ENCODE assay signal across 22 mouse cellular contexts in the genomic region with DNA sequence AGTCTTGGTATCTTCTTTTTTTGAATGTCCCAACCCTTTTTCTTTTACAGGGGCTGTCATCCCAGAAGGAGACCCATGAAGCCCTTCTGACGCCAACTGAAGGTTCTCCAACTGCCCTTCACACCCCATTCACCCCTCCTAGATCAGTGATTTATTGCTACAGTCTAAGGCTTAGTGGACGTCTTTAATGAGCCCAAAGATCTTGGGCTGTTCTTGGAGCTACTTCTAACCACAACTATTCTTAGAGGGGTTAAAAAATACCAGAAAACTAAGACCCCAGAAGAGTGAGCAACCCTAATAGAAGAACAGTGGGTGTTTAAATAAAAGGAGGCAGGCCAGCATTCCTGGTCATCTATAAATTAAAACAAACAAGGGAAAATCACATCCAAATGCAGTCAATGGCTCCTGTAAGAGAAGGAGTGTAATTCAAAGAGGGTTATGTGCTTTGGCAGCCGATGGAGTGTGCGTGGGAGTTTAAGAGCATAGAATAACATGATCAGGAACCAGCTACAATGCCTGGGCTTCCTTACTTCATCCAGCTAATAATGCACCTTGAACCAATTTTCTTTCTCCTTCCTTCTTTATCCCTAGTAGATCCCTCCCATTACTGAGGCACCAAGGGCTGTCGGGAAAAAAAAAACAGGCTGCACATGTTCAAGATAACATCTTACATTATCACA.
A peak's percentile ranks its signal among the peaks of the same experiment; 100 is the strongest.
DNase-seq lines count a peak whose midpoint lies in the region; ATAC-seq and TF ChIP-seq lines count a peak whose summit lies in the region.
"Had no signal": no experiment of that assay in that cellular context is flagged by ENCODE, and none has a peak within 500 bp of the region (broad histone marks: within the 10 kb centered on the region; RNA-seq: fewer than 3 reads in every experiment).

No protein-coding gene starts in this region.

- no peak overlapping the region for H3K4me3 ChIP-seq in heart, embryonic 13.5 days
- no peak overlapping the region for H3K4me3 ChIP-seq in kidney, postnatal 0 days (replicated peaks; ENCODE audit: low read depth, low read length)
- no peak overlapping the region for H3K4me3 ChIP-seq in embryonic facial prominence, embryonic 14.5 days (ENCODE audit: low read depth, low read length)
- H3K4me3 ChIP-seq in limb, embryonic 14.5 days (replicated peaks; ENCODE audit: low read length), result no peak overlapping the region
- H3K4me3 ChIP-seq: embryonic facial prominence, embryonic 13.5 days; erythroblast, embryonic 14.5 days; forebrain, embryonic 15.5 days; hindbrain, embryonic 15.5 days had no signal

- no peak for DNase-seq in heart, adult 9 months (ENCODE audit: low spot score in 2 of 2)
- DNase-seq in kidney, postnatal 0 days (ENCODE audit: low spot score), result peak; percentile 82
- no peak for DNase-seq in kidney, adult 8-10 months
- peak; percentile 73 for DNase-seq in embryonic facial prominence, embryonic 14.5 days (ENCODE audit: low spot score)
- peak; percentile 64 for DNase-seq in limb, embryonic 14.5 days (ENCODE audit: low spot score)
- DNase-seq in urinary bladder, postnatal 14 days (ENCODE audit: low spot score), result no peak
- no peak for DNase-seq in embryo, embryonic 11 days
- DNase-seq: adrenal gland, adult 2 months; adrenal gland, postnatal 25 days; cerebellum, adult 18-20 months; cerebellum, adult 9-11 months; cerebellum, postnatal 36 days; gastrocnemius, postnatal 36 days; heart, adult 18-20 months; heart, postnatal 36 days had no signal

- no peak overlapping the region for H3K4me2 ChIP-seq in heart, embryonic 13.5 days
- H3K4me2 ChIP-seq in kidney, postnatal 0 days (ENCODE audit: low read length), result no peak overlapping the region
- no peak overlapping the region for H3K4me2 ChIP-seq in embryonic facial prominence, embryonic 14.5 days (ENCODE audit: low read depth, low read length)
- no peak overlapping the region for H3K4me2 ChIP-seq in limb, embryonic 14.5 days (replicated peaks; ENCODE audit: low read depth, low read length, severe bottlenecking)
- H3K4me2 ChIP-seq: embryonic facial prominence, embryonic 13.5 days; forebrain, embryonic 15.5 days; heart, embryonic 11.5 days; hindbrain, embryonic 15.5 days had no signal

- TF ChIP-seq POLR2A in limb, embryonic 14.5 days (IDR thresholded peaks at IDR 0.05; ENCODE audit: borderline replicate concordance, extremely low read depth, insufficient read depth, insufficient read length), result no peak

- no peaks in the 10 kb centered on the region for H3K27me3 ChIP-seq in heart, embryonic 13.5 days (replicated peaks)
- no peaks in the 10 kb centered on the region for H3K27me3 ChIP-seq in kidney, postnatal 0 days (ENCODE audit: insufficient read depth, low read length)
- no peaks in the 10 kb centered on the region for H3K27me3 ChIP-seq in embryonic facial prominence, embryonic 14.5 days (replicated peaks; ENCODE audit: control insufficient read depth, insufficient read depth, low read length)
- no peaks in the 10 kb centered on the region for H3K27me3 ChIP-seq in limb, embryonic 14.5 days (ENCODE audit: control insufficient read depth, insufficient read depth, low read length)
- H3K27me3 ChIP-seq: CH12.LX; embryonic facial prominence, embryonic 13.5 days; forebrain, embryonic 15.5 days; hindbrain, embryonic 15.5 days had no signal

- H3K36me3 ChIP-seq in heart, embryonic 13.5 days, result no peaks in the 10 kb centered on the region
- H3K36me3 ChIP-seq in kidney, postnatal 0 days (ENCODE audit: insufficient read depth, low read length), result no peaks in the 10 kb centered on the region
- no peaks in the 10 kb centered on the region for H3K36me3 ChIP-seq in embryonic facial prominence, embryonic 14.5 days (ENCODE audit: control insufficient read depth, insufficient read depth, low read length)
- no peaks in the 10 kb centered on the region for H3K36me3 ChIP-seq in limb, embryonic 14.5 days (ENCODE audit: control insufficient read depth, insufficient read depth, low read length)
- H3K36me3 ChIP-seq: embryonic facial prominence, embryonic 13.5 days; forebrain, embryonic 15.5 days; hindbrain, embryonic 15.5 days had no signal

- 66% methylated on average over 5 of the region's 5 CpGs for WGBS in heart, embryonic 13.5 days
- WGBS in kidney, postnatal 0 days, result 16% methylated on average over 5 of the region's 5 CpGs
- WGBS in embryonic facial prominence, embryonic 14.5 days, result 44% methylated on average over 5 of the region's 5 CpGs
- 22% methylated on average over 5 of the region's 5 CpGs for WGBS in limb, embryonic 14.5 days

- H3K9me3 ChIP-seq in heart, embryonic 13.5 days, result no peaks in the 10 kb centered on the region
- H3K9me3 ChIP-seq in kidney, postnatal 0 days (replicated peaks; ENCODE audit: low read length), result no peaks in the 10 kb centered on the region
- H3K9me3 ChIP-seq in embryonic facial prominence, embryonic 14.5 days (ENCODE audit: control insufficient read depth, low read length), result no peaks in the 10 kb centered on the region
- H3K9me3 ChIP-seq in limb, embryonic 14.5 days (ENCODE audit: control insufficient read depth, low read length), result no peaks in the 10 kb centered on the region
- H3K9me3 ChIP-seq: embryonic facial prominence, embryonic 13.5 days; forebrain, embryonic 15.5 days; hindbrain, embryonic 15.5 days had no signal

- 0 out of 2 replicates have a peak overlapping the region, but pooled peaks have one; percentile 24 for H3K27ac ChIP-seq in heart, embryonic 13.5 days (replicated peaks)
- 0 out of 2 replicates have a peak overlapping the region, but pooled peaks have one; percentile 25 for H3K27ac ChIP-seq in kidney, postnatal 0 days
- H3K27ac ChIP-seq in embryonic facial prominence, embryonic 14.5 days (replicated peaks; ENCODE audit: low read depth, low read length), result no peak overlapping the region
- H3K27ac ChIP-seq in limb, embryonic 14.5 days (replicated peaks; ENCODE audit: low read depth, low read length), result no peak overlapping the region; the same call in 1 of the 2 replicates
- H3K27ac ChIP-seq: embryonic facial prominence, embryonic 13.5 days; forebrain, embryonic 15.5 days; hindbrain, embryonic 15.5 days had no signal

- peaks cover 20% of the 10 kb centered on the region for H3K4me1 ChIP-seq in heart, embryonic 13.5 days
- 0 out of 2 replicates have a peak, but pooled peaks cover 6% of the 10 kb centered on the region for H3K4me1 ChIP-seq in kidney, postnatal 0 days (replicated peaks; ENCODE audit: insufficient read depth, low read length)
- H3K4me1 ChIP-seq in embryonic facial prominence, embryonic 14.5 days (ENCODE audit: control insufficient read depth, insufficient read depth, low read length), result 0 out of 2 replicates have a peak, but pooled peaks cover 8% of the 10 kb centered on the region
- H3K4me1 ChIP-seq in limb, embryonic 14.5 days (ENCODE audit: control insufficient read depth, insufficient read depth, low read length), result peaks cover 20% of the 10 kb centered on the region
- H3K4me1 ChIP-seq: forebrain, embryonic 15.5 days; hindbrain, embryonic 15.5 days had no signal

- H3K9ac ChIP-seq in heart, embryonic 13.5 days, result no peak overlapping the region
- no peak overlapping the region for H3K9ac ChIP-seq in kidney, postnatal 0 days (ENCODE audit: low read depth, low read length)
- no peak overlapping the region for H3K9ac ChIP-seq in embryonic facial prominence, embryonic 14.5 days (ENCODE audit: low read depth, low read length)
- no peak overlapping the region for H3K9ac ChIP-seq in limb, embryonic 14.5 days (ENCODE audit: low read depth, low read length, severe bottlenecking)
- H3K9ac ChIP-seq: embryonic facial prominence, embryonic 13.5 days; forebrain, embryonic 15.5 days; hindbrain, embryonic 15.5 days had no signal

- no peak for TF ChIP-seq CTCF in kidney, postnatal 0 days (IDR thresholded peaks at IDR 0.05; ENCODE audit: low read depth)

- ATAC-seq in heart, embryonic 13.5 days (ENCODE audit: extremely low read depth, insufficient number of reproducible peaks, low FRiP score, low TSS enrichment), result no peak
- ATAC-seq in kidney, postnatal 0 days (replicated peaks; ENCODE audit: low FRiP score, low read depth), result no peak
- ATAC-seq in embryonic facial prominence, embryonic 14.5 days (ENCODE audit: low read depth), result peak; percentile 67
- ATAC-seq in limb, embryonic 14.5 days (ENCODE audit: low FRiP score, low read depth), result peak; percentile 47; the same call in 1 of the 2 replicates
- ATAC-seq: forebrain, embryonic 15.5 days had no signal

Comparison
In these comparisons a context has a peak if more than half of its experiments do, and no peak if none do; other contexts are left out.
1. DNase-seq: peak in kidney, postnatal 0 days (single experiment), embryonic facial prominence, embryonic 14.5 days (single experiment) and limb, embryonic 14.5 days (single experiment); none in heart, adult 9 months (0 of 2), kidney, adult 8-10 months (0 of 2), urinary bladder, postnatal 14 days (single experiment) and embryo, embryonic 11 days (single experiment).
2. ATAC-seq: peak in embryonic facial prominence, embryonic 14.5 days (single experiment) and limb, embryonic 14.5 days (single experiment); none in heart, embryonic 13.5 days (single experiment) and kidney, postnatal 0 days (single experiment).
3. H3K27ac ChIP-seq: peak in heart, embryonic 13.5 days (single experiment) and kidney, postnatal 0 days (single experiment); none in embryonic facial prominence, embryonic 14.5 days (single experiment) and limb, embryonic 14.5 days (single experiment).